Mouse (Mus musculus): ENCODE measurements around the gene Ddx19b. TPM values are rescaled to one million over a fixed set of nuclear protein-coding genes. Genes with fewer than 3 reads are reported as not detected.

Gene Ddx19b
- 4.1 and 5.3 TPM in 2 replicates for polyA plus RNA-seq (2021; fragmentation: Nextera tagmentation)
- long read RNA-seq, experiment 1, full-length matches to known transcripts, result 44 of 55 reads
- long read RNA-seq, experiment 1, partial matches to known transcripts, result 7 of 55 reads
- long read RNA-seq, experiment 1, other reads (novel, unspliced or antisense), result 4 of 55 reads
- long read RNA-seq, experiment 2, full-length matches to known transcripts, result 7 of 14 reads
- long read RNA-seq, experiment 2, partial matches to known transcripts, result 2 of 14 reads
- long read RNA-seq, experiment 2, other reads (novel, unspliced or antisense), result 5 of 14 reads

GRCm38 (mm10) chr8:111031572-111031971 is at the start of gene Ddx19b:
Ddx19b (minus strand) TSS chr8:111031751.

GRCm38 (mm10) chr8:111056158-111056663 is 24.7 kb upstream of the Ddx19b start, which contains the start of gene Exosc6:
Exosc6 (plus strand) TSS chr8:111056339.

GRCm38 (mm10) chr8:111032916-111033315 is 1.4 kb upstream of the Ddx19b start, which contains the start of gene Aars:
Aars (plus strand) TSS chr8:111033144.

DNA sequence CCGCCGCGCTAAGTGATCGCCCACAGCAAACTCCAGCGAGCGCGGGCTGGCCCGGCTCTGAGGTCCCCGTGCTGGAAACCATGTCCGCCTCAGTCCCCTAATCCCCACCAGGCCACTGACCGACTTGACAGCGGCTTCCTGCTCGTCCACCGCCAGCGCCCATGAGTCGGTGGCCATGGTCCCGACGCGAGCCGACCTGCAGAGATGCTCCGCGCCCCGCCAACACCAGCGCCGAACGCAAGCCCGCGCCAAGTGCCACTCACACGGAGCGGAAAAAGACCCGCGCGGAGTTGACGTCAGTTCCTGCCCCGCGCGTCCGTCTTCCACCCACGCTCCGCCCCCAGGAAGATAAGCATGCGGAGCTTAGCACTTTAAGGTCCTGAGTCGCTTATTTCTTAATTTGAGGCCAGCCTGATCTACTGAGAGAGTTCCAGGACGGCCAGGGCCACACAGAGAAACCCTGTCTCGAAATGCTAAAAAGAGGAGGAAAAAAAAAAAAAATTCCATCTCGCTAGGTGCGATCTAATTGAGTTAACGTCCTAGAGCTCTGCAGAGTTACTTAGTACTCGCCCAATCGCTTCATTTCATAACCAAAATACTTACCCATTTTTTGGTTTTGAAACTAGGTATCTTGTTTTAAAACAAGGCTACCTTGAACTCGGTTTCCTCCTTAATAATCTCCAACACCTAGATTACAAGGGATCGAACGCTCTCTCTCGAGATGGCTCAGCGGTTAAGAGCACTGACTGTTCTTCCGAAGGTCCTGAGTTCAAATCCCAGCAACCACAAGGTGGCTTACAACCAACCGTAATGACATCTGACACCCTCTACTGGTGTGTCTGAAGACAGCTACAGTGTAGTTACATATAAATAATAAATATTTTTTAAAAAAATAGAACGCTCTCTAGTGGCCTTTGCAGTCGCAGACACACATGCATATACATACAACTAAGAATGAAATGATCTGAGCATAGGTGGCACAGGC is 33.7 kb downstream of the Ddx19b start, which contains the start of gene Ddx19a:
Gene Ddx19a (minus strand): TSS at position 254 of the 985 bp plus-strand sequence.

Other genes starting within 250 kb of the Ddx19b start
- gene Il34, start 225.8 kb downstream of the Ddx19b start, polyA plus RNA-seq (2021; fragmentation: Nextera tagmentation), result 59.8 and 64.3 TPM in 2 replicates
- 21.5 and 30.2 TPM in 2 replicates for gene Cog4, start 185.2 kb downstream of the Ddx19b start, polyA plus RNA-seq (2021; fragmentation: Nextera tagmentation)
- gene Sf3b3, start 185.0 kb downstream of the Ddx19b start, polyA plus RNA-seq (2021; fragmentation: Nextera tagmentation), result 18.3 and 19.2 TPM in 2 replicates
- gene Fuk, start 129.3 kb downstream of the Ddx19b start, polyA plus RNA-seq (2021; fragmentation: Nextera tagmentation), result 3.6 and 4.3 TPM in 2 replicates
- 12.4 and 16.9 TPM in 2 replicates for gene St3gal2, start 111.8 kb downstream of the Ddx19b start, polyA plus RNA-seq (2021; fragmentation: Nextera tagmentation)
- 6.5 and 9.9 TPM in 2 replicates for gene Ddx19a, start 34.0 kb downstream of the Ddx19b start, polyA plus RNA-seq (2021; fragmentation: Nextera tagmentation)
- gene Aars, start 1.4 kb upstream of the Ddx19b start, polyA plus RNA-seq (2021; fragmentation: Nextera tagmentation), result 44.8 and 49.3 TPM in 2 replicates
- 10.7 TPM in 1 of 2 replicates, not detected in the other for gene Exosc6, start 24.6 kb upstream of the Ddx19b start, polyA plus RNA-seq (2021; fragmentation: Nextera tagmentation)
- gene Clec18a, start 60.7 kb upstream of the Ddx19b start, polyA plus RNA-seq (2021; fragmentation: Nextera tagmentation), result 4.9 and 5.3 TPM in 2 replicates
- 4.8 and 5.8 TPM in 2 replicates for gene Pdpr, start 62.9 kb upstream of the Ddx19b start, polyA plus RNA-seq (2021; fragmentation: Nextera tagmentation)
- gene Glg1, start 227.5 kb upstream of the Ddx19b start, polyA plus RNA-seq (2021; fragmentation: Nextera tagmentation), result 37.7 and 70.0 TPM in 2 replicates